Mouse (Mus musculus) bone marrow macrophage, adult 2 months (primary cell): Measurements from ENCODE around the gene Prss46.

Source experiments
- CTCF ChIP-seq: IDR thresholded peaks from 2 replicates; pipeline ENCODE4 v1.5.1; 2012; ENCODE audit warnings: low read depth, mild to moderate bottlenecking, low read length, moderate library complexity
- POLR2A ChIP-seq: IDR thresholded peaks from 2 replicates; pipeline ENCODE4 v1.6.1; 2012; ENCODE audit warnings: mild to moderate bottlenecking, low read depth, low read length, borderline replicate concordance

DNA sequence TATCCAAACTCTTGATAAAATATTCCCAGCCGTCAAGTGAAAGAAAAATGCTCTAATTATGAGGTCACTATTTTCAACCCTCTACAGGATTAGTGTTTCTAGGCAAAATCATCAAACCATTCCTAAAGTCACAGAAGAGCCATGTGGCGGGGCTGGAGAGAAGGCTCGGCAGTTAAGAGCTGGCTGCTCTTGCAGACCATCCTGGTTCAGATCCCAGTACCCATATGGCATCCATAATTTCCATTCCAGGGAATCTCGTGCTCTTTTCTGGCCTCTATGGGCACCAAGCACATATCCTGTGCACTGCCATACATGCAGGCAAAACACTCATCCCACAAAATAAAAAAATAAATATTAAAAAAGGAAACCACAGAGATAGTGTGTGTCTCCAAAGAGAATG is 18.9 kb upstream of the Prss46 start:
- TF ChIP-seq CTCF (no peak), POLR2A (no peak)
